Mouse (Mus musculus): Measurements from ENCODE around the gene Alox8. TPM values are rescaled to one million over a fixed set of nuclear protein-coding genes. Genes with fewer than 3 reads are reported as not detected.

The Alox8 gene
- total and polyA plus RNA-seq, 3 experiments = not detected

GRCm38 (mm10) chr11:69179512-69179911 is 18.1 kb downstream of the Alox8 start:
- no peak for DNase-seq

- no peak for DNase-seq
Measured at GRCm38 (mm10) chr11:69178525-69178924, 19.1 kb downstream of the Alox8 start.

GRCm38 (mm10) chr11:69174722-69175121 is 22.9 kb downstream of the Alox8 start:
- DNase-seq = no peak

GRCm38 (mm10) chr11:69172606-69173005 is 25.0 kb downstream of the Alox8 start:
- DNase-seq = peak; percentile 43

GRCm38 (mm10) chr11:69171626-69172025 is 26.0 kb downstream of the Alox8 start:
- DNase-seq = peak; percentile 61

GRCm38 (mm10) chr11:69169313-69169712 is 28.3 kb downstream of the Alox8 start:
- DNase-seq = no peak

- no peak for DNase-seq
Measured at GRCm38 (mm10) chr11:69156800-69157199, 40.8 kb downstream of the Alox8 start, which contains the start of gene Alox12b. Gene Alox12b, plus strand, starts transcription at chr11:69156989.

- DNase-seq = no peak
Measured at GRCm38 (mm10) chr11:69155351-69155750, 42.3 kb downstream of the Alox8 start.

- no peak for DNase-seq
Measured at GRCm38 (mm10) chr11:69153831-69154230, 43.8 kb downstream of the Alox8 start.

- DNase-seq = no peak
Measured at GRCm38 (mm10) chr11:69151004-69151403, 46.6 kb downstream of the Alox8 start.

GRCm38 (mm10) chr11:69150444-69150843 is 47.2 kb downstream of the Alox8 start:
- peak; percentile 65 for DNase-seq

GRCm38 (mm10) chr11:69149728-69150127 is 47.9 kb downstream of the Alox8 start:
- no peak for DNase-seq

- no peak for DNase-seq
Measured at GRCm38 (mm10) chr11:69148451-69148960, 49.1 kb downstream of the Alox8 start.

GRCm38 (mm10) chr11:69147546-69147945 is 50.1 kb downstream of the Alox8 start:
- no peak for DNase-seq

- DNase-seq = no peak
Measured at GRCm38 (mm10) chr11:69135361-69135760, 62.3 kb downstream of the Alox8 start.

- no peak for DNase-seq
Measured at GRCm38 (mm10) chr11:69134622-69134968, 63.0 kb downstream of the Alox8 start.

Other genes starting within 250 kb of the Alox8 start
- 10 to 100 TPM; 15.2 to 21.6 TPM for gene Arhgef15, start 240.4 kb downstream of the Alox8 start, total RNA-seq (2021)
- gene Arhgef15, start 240.4 kb downstream of the Alox8 start, polyA plus RNA-seq (2012; rRNA removed) = 133 and 183 TPM in 2 replicates
- 10 to 100 TPM; 40.4 to 45.9 TPM for gene Slc25a35, start 229.7 kb downstream of the Alox8 start, total RNA-seq (2021)
- gene Slc25a35, start 229.7 kb downstream of the Alox8 start, polyA plus RNA-seq (2012; rRNA removed) = 61.3 and 78.3 TPM in 2 replicates
- 10 to 100 TPM; 13.5 to 31.2 TPM for gene Rangrf, start 222.7 kb downstream of the Alox8 start, total RNA-seq (2021)
- gene Rangrf, start 222.7 kb downstream of the Alox8 start, polyA plus RNA-seq (2012; rRNA removed) = 16.9 and 17.8 TPM in 2 replicates
- 10 to 100 TPM; 23.7 to 28.6 TPM for gene Pfas, start 189.4 kb downstream of the Alox8 start, total RNA-seq (2021)
- 14.5 and 16.7 TPM in 2 replicates for gene Pfas, start 189.4 kb downstream of the Alox8 start, polyA plus RNA-seq (2012; rRNA removed)
- gene Ctc1, start 181.9 kb downstream of the Alox8 start, total RNA-seq (2021) = 10 to 100 TPM; 21.8 to 26.6 TPM
- 37.8 and 39.7 TPM in 2 replicates for gene Ctc1, start 181.9 kb downstream of the Alox8 start, polyA plus RNA-seq (2012; rRNA removed)
- gene Aurkb, start 152.2 kb downstream of the Alox8 start, total RNA-seq (2021) = 1 to 10 TPM; 1.7 to 2.8 TPM
- 10.8 and 11.2 TPM in 2 replicates for gene Aurkb, start 152.2 kb downstream of the Alox8 start, polyA plus RNA-seq (2012; rRNA removed)
- gene Borcs6, start 138.1 kb downstream of the Alox8 start, total RNA-seq (2021) = 10 to 100 TPM; 21.3 to 26.4 TPM
- 38.9 and 41.4 TPM in 2 replicates for gene Borcs6, start 138.1 kb downstream of the Alox8 start, polyA plus RNA-seq (2012; rRNA removed)
- gene Tmem107, start 127.0 kb downstream of the Alox8 start, total RNA-seq (2021) = 10 to 100 TPM in 1 of 2 experiments, 1 to 10 TPM in 1; 9.5 to 16.9 TPM
- 46.6 and 49.1 TPM in 2 replicates for gene Tmem107, start 127.0 kb downstream of the Alox8 start, polyA plus RNA-seq (2012; rRNA removed)
- gene Vamp2, start 109.4 kb downstream of the Alox8 start, total RNA-seq (2021) = 100 to 1,000 TPM; 104 to 130 TPM
- 425 and 479 TPM in 2 replicates for gene Vamp2, start 109.4 kb downstream of the Alox8 start, polyA plus RNA-seq (2012; rRNA removed)
- gene Per1, start 102.6 kb downstream of the Alox8 start, total RNA-seq (2021) = 10 to 100 TPM; 55.0 to 75.9 TPM
- 41.3 and 76.1 TPM in 2 replicates for gene Per1, start 102.6 kb downstream of the Alox8 start, polyA plus RNA-seq (2012; rRNA removed)
- not detected for gene Hes7, start 77.4 kb downstream of the Alox8 start, total RNA-seq (2021)
- gene Hes7, start 77.4 kb downstream of the Alox8 start, polyA plus RNA-seq (2012; rRNA removed) = 1.3 and 1.6 TPM in 2 replicates
- gene 9130213A22Rik, start 75.3 kb downstream of the Alox8 start, total RNA-seq (2021) = under 1 TPM; 0.59 to 0.78 TPM
- 2.3 and 3.0 TPM in 2 replicates for gene 9130213A22Rik, start 75.3 kb downstream of the Alox8 start, polyA plus RNA-seq (2012; rRNA removed)
- 1 to 10 TPM in 1 of 2 experiments, under 1 TPM in 1; 0.79 to 1.0 TPM for gene Aloxe3, start 71.9 kb downstream of the Alox8 start, total RNA-seq (2021)
- 1.4 and 2.5 TPM in 2 replicates for gene Aloxe3, start 71.9 kb downstream of the Alox8 start, polyA plus RNA-seq (2012; rRNA removed)
- not detected for gene Alox12b, start 40.9 kb downstream of the Alox8 start, total RNA-seq (2021)
- not detected in 2 replicates for gene Alox12b, start 40.9 kb downstream of the Alox8 start, polyA plus RNA-seq (2012; rRNA removed)
- gene Gucy2e, start 39.2 kb upstream of the Alox8 start, total RNA-seq (2021) = not detected
- gene Gucy2e, start 39.2 kb upstream of the Alox8 start, polyA plus RNA-seq (2012; rRNA removed) = not detected in 2 replicates
- 1 to 10 TPM; 4.4 to 6.5 TPM for gene Cntrob, start 125.9 kb upstream of the Alox8 start, total RNA-seq (2021)
- 5.9 and 6.2 TPM in 2 replicates for gene Cntrob, start 125.9 kb upstream of the Alox8 start, polyA plus RNA-seq (2012; rRNA removed)
- 10 to 100 TPM; 81.3 to 83.5 TPM for gene Trappc1, start 126.1 kb upstream of the Alox8 start, total RNA-seq (2021)
- gene Trappc1, start 126.1 kb upstream of the Alox8 start, polyA plus RNA-seq (2012; rRNA removed) = 18.4 and 23.4 TPM in 2 replicates
- 10 to 100 TPM in 1 of 2 experiments, 1 to 10 TPM in 1; 6.0 to 10.5 TPM for gene Kcnab3, start 128.4 kb upstream of the Alox8 start, total RNA-seq (2021)
- gene Kcnab3, start 128.4 kb upstream of the Alox8 start, polyA plus RNA-seq (2012; rRNA removed) = 9.0 and 12.6 TPM in 2 replicates
- 1 to 10 TPM; 3.3 to 6.8 TPM for gene Rnf227, start 142.6 kb upstream of the Alox8 start, total RNA-seq (2021)
- gene Rnf227, start 142.6 kb upstream of the Alox8 start, polyA plus RNA-seq (2012; rRNA removed) = 0.88 and 1.1 TPM in 2 replicates
- 10 to 100 TPM; 71.0 to 92.8 TPM for gene Chd3, start 171.6 kb upstream of the Alox8 start, total RNA-seq (2021)
- 83.4 and 107 TPM in 2 replicates for gene Chd3, start 171.6 kb upstream of the Alox8 start, polyA plus RNA-seq (2012; rRNA removed)
- 100 to 1,000 TPM; 124 to 157 TPM for gene Naa38, start 197.6 kb upstream of the Alox8 start, total RNA-seq (2021)
- 175 and 193 TPM in 2 replicates for gene Naa38, start 197.6 kb upstream of the Alox8 start, polyA plus RNA-seq (2012; rRNA removed)
- gene Cyb5d1, start 197.8 kb upstream of the Alox8 start, total RNA-seq (2021) = 10 to 100 TPM; 44.2 to 59.7 TPM
- 10.7 and 11.8 TPM in 2 replicates for gene Cyb5d1, start 197.8 kb upstream of the Alox8 start, polyA plus RNA-seq (2012; rRNA removed)
- 10 to 100 TPM; 10.8 to 16.0 TPM for gene Tmem88, start 200.4 kb upstream of the Alox8 start, total RNA-seq (2021)
- 86.3 and 94.7 TPM in 2 replicates for gene Tmem88, start 200.4 kb upstream of the Alox8 start, polyA plus RNA-seq (2012; rRNA removed)
- 10 to 100 TPM; 31.4 to 41.5 TPM for gene Kdm6b, start 215.8 kb upstream of the Alox8 start, total RNA-seq (2021)
- gene Kdm6b, start 215.8 kb upstream of the Alox8 start, polyA plus RNA-seq (2012; rRNA removed) = 17.4 and 18.7 TPM in 2 replicates